Mouse (Mus musculus) cortical plate, adult 2 months (tissue): Measurements from ENCODE around the gene Rpl7l1. TPM values are rescaled to one million over a fixed set of nuclear protein-coding genes. Genes with fewer than 3 reads are reported as not detected.
"Not testable (repeated sequence)": the region's sequence is repeated elsewhere in the genome, so short reads cannot be mapped to it uniquely, and the experiment has no call there.

Experiments
- H3K27ac ChIP-seq: fragments of 200-500 bp; 2 replicates; pipeline ENCODE4 v1.5.1; 2012; ENCODE audit warnings: low read length, control low read depth, inconsistent platforms; ENCODE audit not compliant: insufficient read depth
- H3K4me1 ChIP-seq: fragments of 200-500 bp; 2 replicates; pipeline ENCODE4 v1.6.1; 2011; ENCODE audit warnings: low read length; ENCODE audit not compliant: control insufficient read depth, insufficient read depth
- H3K4me3 ChIP-seq: fragments of 200-500 bp; 2 replicates; pipeline ENCODE4 v1.5.1; 2011; ENCODE audit warnings: mild to moderate bottlenecking, low read length, control low read depth; ENCODE audit not compliant: insufficient read depth
- CTCF ChIP-seq: fragments of 200-500 bp; IDR thresholded peaks from 2 replicates; pipeline ENCODE4 v1.5.1; 2011; ENCODE audit warnings: mild to moderate bottlenecking, control low read depth, low read length; ENCODE audit not compliant: insufficient read depth; ENCODE audit errors: extremely low read depth
- POLR2A ChIP-seq: fragments of 200-500 bp; IDR thresholded peaks from 2 replicates; pipeline ENCODE4 v1.6.1; 2011; ENCODE audit warnings: mild to moderate bottlenecking, low read length, control low read depth; ENCODE audit not compliant: insufficient read depth; ENCODE audit errors: extremely low read depth
- polyA plus RNA-seq: library from polyadenylated mRNA; depleted of rRNA; stranded (reverse); fragments of >200 nt; gene quantifications from 2 replicates; pipeline ENCODE4 v1.2.3, GENCODE M21; 2012

Rpl7l1 gene
- polyA plus RNA-seq, 1 experiment, result 43.6 TPM

DNA sequence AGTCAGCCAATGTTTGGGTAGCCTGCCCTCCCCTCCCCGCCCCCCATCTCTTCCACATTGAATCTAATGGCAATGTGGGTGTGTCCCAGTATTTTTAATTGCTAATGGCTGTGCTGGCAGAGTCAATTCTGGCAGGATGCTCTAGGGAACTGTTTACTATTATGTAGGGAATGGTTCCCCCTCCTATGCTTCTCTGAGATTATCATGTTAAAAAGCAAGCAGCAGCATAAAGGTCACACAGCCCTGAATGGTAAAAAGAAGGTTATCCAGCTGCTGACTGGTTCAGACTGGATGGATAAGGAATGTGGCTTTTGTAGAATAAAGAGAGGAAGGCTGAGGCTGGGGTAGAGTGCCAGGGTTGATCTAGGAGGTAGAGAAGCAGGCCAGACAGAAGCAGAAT is 30.0 kb upstream of the Rpl7l1 start:
- TF ChIP-seq POLR2A (no peak), CTCF (no peak)
- H3K4me1 ChIP-seq, result no peaks in the 10 kb centered on the region
- H3K4me3 ChIP-seq, result no peak overlapping the region
- no peak overlapping the region for H3K27ac ChIP-seq

DNA sequence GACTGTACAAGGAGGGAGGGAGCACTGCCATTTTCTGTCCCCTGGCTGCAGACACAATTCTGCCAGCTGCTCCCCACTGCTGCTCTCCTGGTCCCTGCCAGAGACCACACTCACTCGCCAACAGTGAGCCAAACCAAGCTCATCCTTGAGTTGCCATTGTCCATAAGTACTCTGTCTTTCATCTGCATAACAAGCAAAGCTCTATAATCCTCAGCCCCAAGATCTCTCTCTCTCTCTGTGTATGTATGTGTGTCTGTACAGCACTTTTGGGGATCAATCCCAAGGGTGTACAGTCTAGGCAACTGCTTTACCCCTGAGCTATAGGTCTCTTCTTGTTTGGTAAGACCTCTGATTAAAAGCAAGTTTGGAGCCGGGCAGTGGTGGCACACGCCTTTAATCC is 28.2 kb upstream of the Rpl7l1 start:
- Histone ChIP-seq H3K27ac (no peak overlapping the region), H3K4me3 (no peak overlapping the region), H3K4me1 (no peaks in the 10 kb centered on the region)
- TF ChIP-seq CTCF (no peak), POLR2A (no peak)

DNA sequence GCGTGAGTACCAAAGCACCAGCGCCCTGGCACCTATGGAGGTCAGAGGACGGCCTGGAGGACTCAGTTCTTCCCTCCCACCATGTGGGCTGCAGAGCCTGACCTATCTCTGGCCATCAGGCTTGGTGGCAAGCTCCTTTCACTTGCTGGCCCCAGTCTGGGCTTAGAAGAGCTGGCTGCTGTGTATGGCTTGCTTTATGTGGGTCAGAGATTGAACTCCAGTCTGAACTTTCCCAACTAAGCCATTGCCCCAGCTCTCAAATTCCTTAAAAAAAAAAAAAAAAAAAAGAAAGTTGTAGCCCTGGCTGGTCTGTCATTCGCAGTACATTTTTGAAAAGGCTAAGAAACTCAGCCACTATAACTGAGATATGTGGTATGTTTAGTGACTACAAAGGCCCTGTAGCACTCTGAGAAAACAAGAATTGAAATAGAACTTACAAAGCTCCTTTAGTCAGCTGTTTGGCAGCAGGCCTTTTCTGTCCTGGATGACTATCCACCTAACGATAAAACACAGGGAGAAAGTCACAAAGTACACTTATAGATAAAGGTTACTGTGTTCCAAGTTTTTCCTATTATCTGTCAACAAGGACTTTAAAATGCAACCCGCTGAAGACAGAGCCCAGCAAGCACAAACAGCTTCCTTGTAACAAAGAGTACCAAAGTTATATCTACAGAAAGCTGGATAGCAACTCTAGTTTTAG is 26.8 kb upstream of the Rpl7l1 start:
- TF ChIP-seq CTCF, result no peak
- TF ChIP-seq POLR2A, result no peak
- Histone ChIP-seq H3K4me3 (no peak overlapping the region), H3K4me1 (no peaks in the 10 kb centered on the region), H3K27ac (no peak overlapping the region)

DNA sequence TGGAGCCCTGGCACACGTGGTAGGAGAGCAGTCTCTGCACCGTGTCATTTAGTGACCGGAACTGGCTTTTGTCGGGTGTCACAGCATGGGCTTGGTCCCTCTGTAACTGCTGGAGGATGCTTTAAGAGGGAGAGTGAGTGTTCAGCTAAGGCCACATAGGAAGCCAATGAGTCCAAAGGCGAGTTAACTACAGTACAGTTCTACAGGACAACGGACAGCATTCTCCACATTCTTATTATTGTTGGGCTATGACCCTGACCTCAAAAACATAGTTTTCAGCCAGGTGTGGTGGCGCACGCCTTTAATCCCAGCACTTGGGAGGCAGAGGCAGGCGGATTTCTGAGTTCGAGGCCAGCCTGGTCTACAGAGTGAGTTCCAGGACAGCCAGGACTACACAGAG is 25.9 kb upstream of the Rpl7l1 start:
- H3K27ac ChIP-seq, result no peak overlapping the region
- H3K4me3 ChIP-seq, result no peak overlapping the region
- no peaks in the 10 kb centered on the region for H3K4me1 ChIP-seq
- TF ChIP-seq CTCF (no peak), POLR2A (no peak)

DNA sequence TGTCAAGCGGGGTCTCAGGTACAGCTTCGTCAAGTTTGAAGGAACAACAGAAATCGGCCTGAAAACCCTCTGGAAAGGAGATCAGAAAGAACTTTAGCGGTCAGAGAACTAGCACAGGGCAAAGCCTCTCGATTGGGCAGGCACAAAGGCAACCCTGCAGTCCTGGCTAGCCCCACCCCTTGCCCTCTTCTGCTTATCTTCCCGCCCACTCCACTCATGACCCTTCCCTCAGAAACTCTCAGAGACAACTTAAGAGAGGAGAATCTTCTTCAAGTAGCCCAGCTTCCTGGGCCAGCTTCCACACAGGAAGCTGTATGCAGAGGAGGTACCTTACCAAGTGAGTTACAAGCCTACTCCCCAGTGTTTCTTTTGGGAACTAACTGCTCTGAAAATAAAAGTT is 19.3 kb upstream of the Rpl7l1 start:
- no peak for TF ChIP-seq CTCF
- TF ChIP-seq POLR2A, result no peak
- Histone ChIP-seq H3K4me3 (no peak overlapping the region), H3K4me1 (no peaks in the 10 kb centered on the region), H3K27ac (no peak overlapping the region)

DNA sequence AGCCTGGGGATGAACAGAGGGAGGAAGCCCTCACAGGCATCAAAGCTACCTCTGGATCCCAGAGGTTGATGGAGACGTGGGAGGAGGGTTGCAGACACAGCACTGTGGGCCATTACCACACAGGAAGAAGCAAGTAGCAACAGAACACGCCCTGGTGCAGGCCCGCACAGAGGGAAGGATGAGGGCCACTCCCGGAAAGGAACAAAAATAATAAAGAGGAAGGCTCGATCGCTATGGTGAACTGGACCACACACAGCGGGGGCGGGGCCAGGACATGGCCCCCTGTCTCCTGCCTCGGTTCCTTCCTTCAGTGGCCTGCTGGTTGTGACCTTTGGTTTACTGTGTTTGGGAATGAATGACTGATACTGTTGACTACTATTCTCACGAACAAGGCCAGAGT is 17.2 kb upstream of the Rpl7l1 start:
- no peak overlapping the region for H3K27ac ChIP-seq
- H3K4me1 ChIP-seq, result no peaks in the 10 kb centered on the region
- H3K4me3 ChIP-seq, result no peak overlapping the region
- TF ChIP-seq POLR2A (no peak), CTCF (no peak)

DNA sequence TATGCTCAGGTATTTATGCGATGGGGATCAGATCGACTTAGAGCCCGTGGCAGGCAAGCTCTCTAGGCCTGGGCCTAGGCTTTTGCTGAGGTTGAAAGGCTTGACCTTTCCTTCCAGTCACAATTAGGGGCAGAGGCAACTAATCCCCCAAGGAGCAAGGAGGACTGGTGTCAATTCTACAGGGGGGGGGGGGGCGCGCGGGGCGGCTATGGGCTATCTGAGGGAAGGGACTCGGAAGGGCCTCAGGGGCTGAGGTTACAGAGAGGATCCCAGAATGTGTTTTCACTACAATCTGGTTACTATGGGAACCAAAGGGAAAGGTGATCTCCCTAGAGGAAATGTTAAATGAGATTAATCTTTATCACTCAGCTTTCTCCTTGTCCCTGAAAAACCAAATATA is 14.9 kb upstream of the Rpl7l1 start:
- TF ChIP-seq CTCF, result no peak
- TF ChIP-seq POLR2A, result no peak

DNA sequence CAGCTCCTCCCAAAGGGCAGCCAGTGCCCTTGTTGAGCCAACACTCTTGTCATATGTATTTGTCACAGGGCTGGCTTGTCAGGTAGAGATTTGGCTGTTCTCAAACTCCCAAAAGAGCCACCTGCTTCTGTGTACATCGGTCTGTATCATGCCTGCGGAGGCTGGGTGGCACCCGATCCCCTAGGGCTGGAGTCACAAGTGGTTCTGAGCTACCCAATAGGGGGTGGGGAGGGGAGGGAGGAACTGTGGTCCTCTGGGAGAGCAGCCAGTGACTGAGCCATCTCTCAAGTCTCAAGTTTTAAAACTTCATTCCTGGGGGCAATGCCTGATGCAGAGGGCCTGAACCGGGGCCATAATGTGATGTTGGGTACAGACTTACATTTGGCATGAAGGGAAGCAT is 14.3 kb upstream of the Rpl7l1 start:
- Histone ChIP-seq H3K4me1 (no peaks in the 10 kb centered on the region), H3K27ac (no peak overlapping the region), H3K4me3 (no peak overlapping the region)
- TF ChIP-seq POLR2A, result no peak
- TF ChIP-seq CTCF, result no peak

More for the DNA sequence above, 14.9 kb upstream of the Rpl7l1 start:
- H3K4me1 ChIP-seq, result no peaks in the 10 kb centered on the region
- no peak overlapping the region for H3K4me3 ChIP-seq
- H3K27ac ChIP-seq, result no peak overlapping the region

DNA sequence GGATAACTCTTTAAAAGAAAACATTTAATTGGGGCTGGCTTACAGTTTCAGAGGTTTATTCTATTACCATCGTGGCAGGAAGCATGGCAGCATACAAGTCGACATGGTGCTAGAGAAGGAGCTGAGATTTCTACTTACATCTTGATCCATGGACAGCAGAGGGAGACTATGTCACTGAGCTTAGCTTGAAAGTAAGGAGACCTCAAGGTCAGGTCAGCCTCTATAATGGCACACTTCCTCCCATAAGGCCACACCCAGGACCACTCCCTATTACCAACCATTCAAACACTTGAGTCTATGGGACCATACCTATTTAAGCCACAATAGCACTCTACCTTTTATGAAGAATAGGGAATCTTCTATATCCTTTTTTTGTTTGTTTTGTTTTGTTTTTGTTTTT is 10.5 kb upstream of the Rpl7l1 start:
- Histone ChIP-seq H3K4me1 (no peaks in the 10 kb centered on the region), H3K27ac (no peak overlapping the region), H3K4me3 (no peak overlapping the region)
- no peak for TF ChIP-seq POLR2A

DNA sequence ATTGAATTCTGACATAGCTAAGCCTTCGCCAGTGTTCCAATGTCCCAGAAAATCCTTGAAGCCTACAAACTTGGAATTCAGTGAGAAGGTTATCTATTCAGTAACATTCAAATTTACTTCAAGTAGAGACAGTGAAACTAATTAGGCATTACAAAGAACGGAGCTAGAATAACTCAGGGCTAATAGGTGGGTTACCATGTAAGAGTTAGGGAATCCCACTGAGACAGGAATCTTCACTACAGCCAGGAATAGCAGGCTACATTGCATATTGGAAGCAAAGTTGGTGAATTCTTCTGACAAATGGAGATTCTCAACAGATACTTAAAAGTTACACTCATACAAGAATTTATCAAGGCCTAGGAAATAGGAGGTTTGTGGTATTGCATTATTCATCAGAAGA is 5.5 kb upstream of the Rpl7l1 start:
- H3K4me1 ChIP-seq, H3K27ac ChIP-seq, H3K4me3 ChIP-seq: not testable (repeated sequence)

DNA sequence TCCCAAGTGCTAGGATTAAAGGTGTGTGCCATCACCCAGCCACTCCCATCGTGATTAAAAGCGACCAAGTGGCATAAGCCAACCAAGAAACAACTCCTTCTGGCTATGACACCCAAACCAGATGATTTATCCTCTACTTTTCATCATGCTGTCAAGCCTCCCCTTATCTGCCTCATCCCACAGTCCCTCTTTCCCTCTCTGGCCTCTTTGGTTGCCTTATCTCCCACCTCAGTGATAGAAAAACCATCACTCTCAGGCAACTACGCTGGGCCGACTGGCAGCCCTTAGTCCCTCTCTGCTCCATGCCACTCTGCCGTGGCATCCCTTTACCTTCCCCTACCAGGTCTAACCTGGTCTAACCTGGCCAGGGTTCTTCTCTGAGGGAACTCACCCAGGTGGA is 4.5 kb upstream of the Rpl7l1 start:
- H3K4me1 ChIP-seq, result no peaks in the 10 kb centered on the region
- no peak overlapping the region for H3K27ac ChIP-seq
- TF ChIP-seq POLR2A (no peak), CTCF (no peak)
- H3K4me3 ChIP-seq, result no peak overlapping the region
